In the genomic region with DNA sequence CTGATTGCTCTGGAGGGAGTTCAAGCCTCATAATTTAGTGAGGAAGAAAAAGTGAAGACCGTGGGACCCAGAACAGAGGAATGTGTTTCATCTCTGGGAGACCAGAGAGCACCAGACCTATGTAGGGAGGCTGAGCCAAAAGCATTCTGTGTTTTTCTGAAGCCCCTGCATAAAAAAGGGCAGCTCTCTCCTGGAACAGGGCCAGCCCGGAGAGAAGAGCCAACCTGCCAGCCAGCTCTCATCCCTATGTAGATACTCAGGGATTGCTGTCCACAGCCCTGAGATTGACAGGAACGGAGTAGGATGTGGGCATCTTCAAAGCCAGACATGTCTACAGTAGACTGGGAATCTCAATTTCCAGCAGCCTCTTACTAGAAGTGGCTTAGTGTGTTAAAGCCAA, we compare ENCODE assay signal across 16 mouse cellular contexts.
"Had no signal": no experiment of that assay in that cellular context is flagged by ENCODE, and none has a peak within 500 bp of the region (broad histone marks: within the 10 kb centered on the region; RNA-seq: fewer than 3 reads in every experiment).

No protein-coding gene starts in this region.

- DNase-seq: heart, postnatal 10 days; heart, postnatal 14 days; heart, postnatal 36 days; heart, postnatal 4 days; kidney, adult 11 months; kidney, adult 18-20 months; kidney, adult 2 months; kidney, adult 8-10 months; kidney, adult 9 months; kidney, postnatal 10 days; kidney, postnatal 14 days; kidney, postnatal 25 days; kidney, postnatal 36 days; kidney, postnatal 4 days; layer of hippocampus, adult 9-11 months; layer of hippocampus, postnatal 36 days had no signal
